Mouse (Mus musculus) hindbrain, postnatal 0 days (tissue): ENCODE measurements around the gene Arhgap31. TPM values are rescaled to one million over a fixed set of nuclear protein-coding genes. Genes with fewer than 3 reads are reported as not detected.

Experiments used
- ATAC-seq: fragments of 200-750 bp; cut with Nextera tagmentation; 2 replicates; pipeline ENCODE4 v1.8.0; 2017; ENCODE audit warnings: mild to moderate bottlenecking, moderate TSS enrichment, moderate library complexity
- DNase-seq: peaks from one replicate; pipeline ENCODE4 v3.0.0-alpha.2; 2015; ENCODE audit warnings: low spot score
- H3K27ac ChIP-seq: fragments of 300-500 bp; sonication (generic); 2 replicates; pipeline ENCODE4 v1.5.1; 2014; ENCODE audit warnings: mild to moderate bottlenecking
- H3K27me3 ChIP-seq: fragments of 300-500 bp; sonication (generic); 2 replicates; pipeline ENCODE4 v1.6.1; 2014; ENCODE audit warnings: low read length, mixed read lengths; ENCODE audit not compliant: insufficient read depth
- H3K36me3 ChIP-seq: fragments of 300-500 bp; sonication (generic); 2 replicates; pipeline ENCODE4 v1.6.1; 2014; ENCODE audit warnings: low read length, mixed read lengths; ENCODE audit not compliant: insufficient read depth
- H3K4me1 ChIP-seq: fragments of 300-500 bp; sonication (generic); 2 replicates; pipeline ENCODE4 v1.6.1; 2014; ENCODE audit warnings: antibody characterized with exemption, low read length, mixed read lengths; ENCODE audit not compliant: insufficient read depth
- H3K4me2 ChIP-seq: fragments of 300-500 bp; sonication (generic); 2 replicates; pipeline ENCODE4 v1.6.1; 2014; ENCODE audit warnings: low read depth, mild to moderate bottlenecking, low read length, moderate library complexity, mixed read lengths
- H3K4me3 ChIP-seq: fragments of 300-500 bp; sonication (generic); 2 replicates; pipeline ENCODE4 v1.5.1; 2014; ENCODE audit warnings: low read length
- H3K9ac ChIP-seq: fragments of 300-500 bp; sonication (generic); replicated peaks from 2 replicates; pipeline ENCODE4 v1.6.1; 2014; ENCODE audit warnings: mild to moderate bottlenecking, low read length, moderate library complexity, mixed read lengths
- H3K9me3 ChIP-seq: fragments of 300-500 bp; sonication (generic); 2 replicates; pipeline ENCODE4 v1.6.1; 2016; ENCODE audit warnings: low read length, mixed read lengths
- CTCF ChIP-seq: IDR thresholded peaks from 2 replicates; pipeline ENCODE4 v1.5.1; 2016; ENCODE audit warnings: antibody characterized with exemption, control low read depth, low read depth
- WGBS: fragments of 180-500 bp; shearing (Covaris S2); extraction: QIAGEN DNeasy Blood & Tissue Kit; methylation state at CpG from one replicate; pipeline ENCODE4 v1.1.7; 2014; 5-methylcytosine and 5-hydroxymethylcytosine counted together
- polyA plus RNA-seq: library from polyadenylated mRNA; unstranded; fragments of >200 nt; fragmentation: Nextera tagmentation; extraction: Ambion mirVana; gene quantifications from 2 replicates; pipeline ENCODE4 v1.2.1, GENCODE M21; 2015
- total RNA-seq: library from RNA; depleted of rRNA; stranded (reverse); fragments of >200 nt; gene quantifications from 2 replicates; pipeline ENCODE4 v1.2.3, GENCODE M21; 2014

The Arhgap31 gene
- total and polyA plus RNA-seq, 2 experiments from 2014 or later, result 4.6 to 12.7 TPM

DNA sequence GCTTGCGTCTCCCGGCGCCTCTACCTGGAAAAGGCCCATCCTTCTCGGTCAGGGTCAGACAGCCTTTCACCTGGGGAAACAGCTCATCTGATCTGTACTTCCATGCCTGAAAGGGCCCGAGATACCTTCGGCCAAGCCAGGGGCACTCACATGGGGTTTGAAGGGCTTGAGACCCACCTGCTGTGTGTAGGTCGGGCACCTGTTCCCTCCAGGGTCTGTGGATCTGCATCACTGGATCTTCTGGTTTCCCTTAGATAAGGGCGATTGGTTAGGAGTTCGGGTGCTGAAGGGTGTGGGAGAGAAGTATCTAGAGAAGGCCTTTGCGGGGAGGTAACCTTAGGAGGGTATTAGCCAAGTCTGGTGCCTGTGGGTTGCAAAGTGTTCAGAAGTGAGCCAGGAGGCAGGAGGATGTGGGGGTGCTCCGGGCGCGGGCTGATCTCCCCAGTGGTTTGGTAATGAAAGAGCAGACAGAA, 29.6 kb upstream of the Arhgap31 start:
- Histone ChIP-seq H3K27me3 (no peaks in the 10 kb centered on the region), H3K36me3 (no peaks in the 10 kb centered on the region), H3K4me2 (peak overlapping the region; percentile 89), H3K27ac (peak overlapping the region; percentile 79; the same call in 1 of the 2 replicates), H3K4me3 (peak overlapping the region; percentile 88), H3K9me3 (no peaks in the 10 kb centered on the region), H3K9ac (peak overlapping the region; percentile 74), H3K4me1 (no peaks in the 10 kb centered on the region)
- ATAC-seq (peak; percentile 70), DNase-seq (peak; percentile 42)
- under 1% methylated on average over 13 of the region's 13 CpGs for whole genome bisulfite sequencing
- TF ChIP-seq CTCF, result no peak

- peak within 1 kb of the TSS; percentile 88 for H3K4me3 ChIP-seq
- H3K36me3 ChIP-seq, result no peaks in the 10 kb centered on the region
- peak within 1 kb of the TSS; percentile 79 for H3K27ac ChIP-seq
- H3K9me3 ChIP-seq, result no peaks in the 10 kb centered on the region
- H3K4me2 ChIP-seq, result peak within 1 kb of the TSS; percentile 89
- no peaks in the 10 kb centered on the region for H3K27me3 ChIP-seq
- H3K4me1 ChIP-seq, result no peaks in the 10 kb centered on the region
- DNase-seq (peak; percentile 82), ATAC-seq (peak; percentile 95)
- no peak for TF ChIP-seq CTCF
- peak within 1 kb of the TSS; percentile 74 for H3K9ac ChIP-seq
- under 1% methylated on average over 63 of the region's 69 CpGs for WGBS
Measured at GRCm38 (mm10) chr16:38742113-38742658, 29.1 kb upstream of the Arhgap31 start, which contains the start of gene B4galt4. B4galt4 (plus strand) TSS chr16:38742264.

DNA sequence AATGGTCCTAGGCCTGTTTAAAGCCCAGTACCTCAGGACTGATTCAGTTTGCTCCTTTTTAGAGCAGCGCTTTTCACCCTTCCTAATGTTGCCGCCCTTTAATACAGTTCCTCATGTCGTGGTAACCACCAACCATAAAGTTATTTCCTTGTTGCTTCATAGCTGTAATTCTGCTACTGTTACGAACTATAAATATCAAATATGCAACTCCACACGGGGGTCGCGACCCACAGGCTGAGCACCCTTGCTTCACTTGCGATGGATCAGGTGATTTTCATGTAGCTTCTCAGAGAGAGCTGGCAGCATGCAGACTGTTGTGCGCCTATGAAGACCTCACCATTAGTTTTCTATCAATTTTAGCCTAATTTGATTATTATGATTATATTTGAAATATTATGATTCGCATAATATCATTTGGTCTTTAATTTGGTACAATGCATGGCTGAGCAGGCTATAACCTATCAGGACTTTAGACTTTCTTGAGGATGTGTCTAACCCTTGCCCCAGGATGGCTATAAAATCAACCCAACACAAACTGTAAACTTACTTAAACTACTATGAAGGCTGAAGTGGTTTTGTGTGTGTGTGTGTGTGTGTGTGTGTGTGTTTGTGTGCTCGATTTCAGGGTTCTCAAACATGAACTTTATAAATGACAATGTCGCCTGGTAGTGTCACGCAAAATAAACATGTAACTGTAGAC, 28.3 kb upstream of the Arhgap31 start:
- H3K4me1 ChIP-seq, result no peaks in the 10 kb centered on the region
- H3K9ac ChIP-seq, result no peak overlapping the region
- no peaks in the 10 kb centered on the region for H3K36me3 ChIP-seq
- 0 out of 2 replicates have a peak overlapping the region, but pooled peaks have one; percentile 79 for H3K27ac ChIP-seq
- DNase-seq (no peak), ATAC-seq (no peak)
- WGBS, result 82% methylated on average over 13 of the region's 13 CpGs
- H3K27me3 ChIP-seq, result no peaks in the 10 kb centered on the region
- H3K4me3 ChIP-seq, result peak overlapping the region; percentile 88
- no peaks in the 10 kb centered on the region for H3K9me3 ChIP-seq
- peak overlapping the region; percentile 89 for H3K4me2 ChIP-seq
- TF ChIP-seq CTCF, result no peak

- Histone ChIP-seq H3K36me3 (no peaks in the 10 kb centered on the region), H3K4me1 (no peaks in the 10 kb centered on the region), H3K4me2 (no peak overlapping the region), H3K4me3 (no peak overlapping the region), H3K9ac (no peak overlapping the region), H3K9me3 (no peaks in the 10 kb centered on the region), H3K27me3 (no peaks in the 10 kb centered on the region), H3K27ac (no peak overlapping the region)
- DNase-seq (no peak), ATAC-seq (no peak)
- 65% methylated on average over 8 of the region's 8 CpGs for WGBS
- TF ChIP-seq CTCF, result no peak
Measured at GRCm38 (mm10) chr16:38730921-38731320, 17.8 kb upstream of the Arhgap31 start.

DNA sequence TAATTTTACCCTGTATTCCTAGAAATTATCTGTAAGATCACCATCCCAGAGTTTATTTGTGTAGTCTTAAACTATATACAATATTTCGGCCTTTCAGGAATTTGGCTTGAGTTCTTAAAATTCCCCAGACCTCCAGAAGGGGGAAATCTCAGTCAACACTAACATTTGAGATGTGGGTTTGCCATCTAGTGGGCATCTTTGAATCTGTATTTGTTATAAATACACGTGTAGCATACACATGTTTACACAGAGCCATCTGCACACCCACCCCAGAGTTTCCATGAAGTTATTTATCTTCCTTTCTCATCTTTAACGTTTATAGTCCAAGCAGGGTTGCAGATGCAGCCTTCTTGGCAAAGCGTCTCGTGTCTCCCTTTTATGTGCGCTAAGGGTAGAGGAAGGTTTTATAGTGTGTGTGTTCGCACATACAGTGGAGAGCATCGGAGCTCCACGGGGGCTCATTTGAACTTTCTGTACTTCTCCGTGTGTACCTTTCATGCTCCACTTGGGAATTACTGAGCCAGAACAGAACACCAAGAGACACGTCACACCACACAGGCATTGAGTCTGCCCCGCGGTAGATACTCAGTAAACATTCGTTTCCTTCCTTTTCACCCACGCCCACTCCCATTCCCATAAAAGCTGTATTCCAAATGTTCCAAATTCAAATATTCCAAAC, 16.7 kb upstream of the Arhgap31 start:
- DNase-seq (peak; percentile 86), ATAC-seq (peak; percentile 84)
- H3K36me3 ChIP-seq, result no peaks in the 10 kb centered on the region
- peak; percentile 88 for TF ChIP-seq CTCF
- 58% methylated on average over 15 of the region's 15 CpGs for WGBS
- H3K4me1 ChIP-seq, result no peaks in the 10 kb centered on the region
- H3K4me3 ChIP-seq, result no peak overlapping the region
- no peak overlapping the region for H3K27ac ChIP-seq
- H3K27me3 ChIP-seq, result no peaks in the 10 kb centered on the region
- no peaks in the 10 kb centered on the region for H3K9me3 ChIP-seq
- H3K9ac ChIP-seq, result no peak overlapping the region
- peak overlapping the region; percentile 10; the same call in 1 of the 2 replicates for H3K4me2 ChIP-seq

DNA sequence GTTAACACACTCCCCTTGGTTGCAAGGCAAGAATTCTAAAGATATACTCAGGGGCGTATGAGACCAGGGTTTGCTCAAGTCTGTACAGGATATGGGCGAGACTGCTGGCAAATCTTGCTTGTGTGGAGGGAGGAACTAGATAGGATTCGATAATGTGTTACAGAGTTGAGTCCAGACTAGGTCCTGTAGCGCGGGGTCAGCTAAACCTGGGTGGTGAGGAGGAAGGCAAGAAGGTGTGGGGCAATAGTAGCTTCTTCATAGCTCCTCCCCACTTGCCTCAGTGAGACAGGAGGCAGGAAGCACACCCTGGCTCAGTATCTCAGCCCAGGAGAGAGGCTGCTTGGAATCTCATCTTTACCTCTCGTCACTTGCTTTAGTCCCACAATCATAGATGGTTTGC, 16.1 kb upstream of the Arhgap31 start:
- H3K4me3 ChIP-seq, result no peak overlapping the region
- no peaks in the 10 kb centered on the region for H3K9me3 ChIP-seq
- no peaks in the 10 kb centered on the region for H3K36me3 ChIP-seq
- ATAC-seq, result no peak
- no peaks in the 10 kb centered on the region for H3K27me3 ChIP-seq
- no peak for TF ChIP-seq CTCF
- no peak overlapping the region for H3K4me2 ChIP-seq
- WGBS, result 80% methylated on average over 6 of the region's 6 CpGs
- no peak for DNase-seq
- H3K4me1 ChIP-seq, result no peaks in the 10 kb centered on the region
- no peak overlapping the region for H3K27ac ChIP-seq
- no peak overlapping the region for H3K9ac ChIP-seq
